Mouse (Mus musculus): ENCODE measurements around the gene Olfr228.

DNA sequence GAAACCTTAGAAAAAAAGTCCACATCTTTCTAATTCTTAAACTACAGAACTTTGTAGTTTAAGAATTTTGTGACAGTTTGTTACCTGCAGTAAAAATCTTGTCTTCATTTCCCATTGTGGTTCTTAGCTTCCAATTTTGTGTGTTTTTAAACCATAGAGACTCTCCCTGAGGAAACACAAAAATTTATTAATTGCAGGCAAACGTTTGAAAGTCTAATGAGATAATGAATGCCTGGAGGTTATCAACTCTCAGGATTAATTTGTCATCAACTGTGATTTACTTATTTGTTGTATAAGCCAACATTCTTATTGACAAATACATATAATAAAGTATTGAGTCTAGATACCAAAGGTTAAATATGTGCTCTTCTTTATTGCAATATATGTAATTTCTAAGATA lies at the start of gene Olfr228:
- no peak for TF ChIP-seq CTCF (IDR thresholded peaks at IDR 0.05; ENCODE audit: low read depth)
- no peak for TF ChIP-seq EP300 (IDR thresholded peaks at IDR 0.05; ENCODE audit: low read depth)
